Comparison of ENCODE assay signal across 22 mouse cellular contexts in the genomic region with DNA sequence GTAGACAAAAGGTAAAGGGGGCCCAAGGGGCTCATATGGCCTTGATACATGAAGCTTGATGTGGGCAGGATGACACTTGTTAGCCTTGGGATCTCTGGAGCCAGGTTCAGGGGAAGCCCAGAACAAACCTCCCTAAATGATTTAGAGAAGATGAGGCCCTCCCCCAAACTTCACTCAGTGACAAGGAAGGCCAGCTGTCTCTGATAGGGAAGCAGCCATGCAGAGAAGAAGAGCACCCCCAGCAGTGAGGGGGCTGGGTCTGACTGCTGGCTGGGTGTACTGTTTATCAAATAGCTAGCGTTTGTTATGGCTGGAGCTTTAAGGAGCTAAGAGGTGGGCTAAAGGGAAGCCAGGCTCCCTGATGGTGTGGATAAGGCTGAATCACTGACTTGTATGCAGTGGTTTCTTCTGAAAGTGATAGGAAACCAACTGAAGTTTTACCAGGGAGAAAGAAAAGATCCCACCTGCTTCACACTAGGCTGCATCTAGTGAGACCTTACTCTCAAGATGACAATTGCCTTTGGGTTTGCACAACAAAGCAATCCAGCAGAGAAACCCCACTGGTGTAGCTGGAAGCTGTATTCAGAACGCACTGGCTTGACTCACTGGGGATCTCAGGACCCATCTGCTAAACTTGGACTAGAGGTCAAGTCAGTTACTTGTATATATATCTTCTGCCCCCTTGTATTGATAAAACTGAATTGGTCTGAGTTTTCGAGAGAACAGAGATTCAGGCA.
DNase-seq lines count a peak whose midpoint lies in the region; ATAC-seq and TF ChIP-seq lines count a peak whose summit lies in the region.
"Had no signal": no experiment of that assay in that cellular context is flagged by ENCODE, and none has a peak within 500 bp of the region (broad histone marks: within the 10 kb centered on the region; RNA-seq: fewer than 3 reads in every experiment).

No protein-coding gene starts in this region.

- H3K27ac ChIP-seq in forebrain, embryonic 10.5 days, result 0 out of 2 replicates have a peak overlapping the region, but pooled peaks have one; percentile 3
- H3K27ac ChIP-seq in forebrain, embryonic 14.5 days (ENCODE audit: low read depth, low read length), result no peak overlapping the region
- peak overlapping the region; percentile 12; the same call in 1 of the 2 replicates for H3K27ac ChIP-seq in lung, embryonic 14.5 days (ENCODE audit: low read depth)
- no peak overlapping the region for H3K27ac ChIP-seq in lung, postnatal 0 days (ENCODE audit: low read length)
- no peak overlapping the region for H3K27ac ChIP-seq in CH12.LX (ENCODE audit: insufficient read depth, low read depth)
- 0 out of 2 replicates have a peak overlapping the region, but pooled peaks have one; percentile 37 for H3K27ac ChIP-seq in embryonic facial prominence, embryonic 10.5 days (replicated peaks)
- H3K27ac ChIP-seq: embryonic facial prominence, embryonic 15.5 days; hindbrain, embryonic 13.5 days; limb, embryonic 12.5 days; liver, embryonic 12.5 days; midbrain, embryonic 13.5 days; neural tube, embryonic 15.5 days had no signal

- no peaks in the 10 kb centered on the region for H3K79me2 ChIP-seq in CH12.LX (replicated peaks; ENCODE audit: control insufficient read depth, extremely low read depth, insufficient read depth, poor library complexity, severe bottlenecking)

- no peak for TF ChIP-seq CTCF in lung, embryonic 14.5 days (IDR thresholded peaks at IDR 0.05; ENCODE audit: low read depth)
- no peak for TF ChIP-seq CTCF in lung, postnatal 0 days (IDR thresholded peaks at IDR 0.05)
- TF ChIP-seq CTCF in CH12.LX (conservative IDR thresholded peaks at IDR 0.05 in 1 of 2, IDR thresholded peaks at IDR 0.05 in 1 of 2; ENCODE audit: low read depth in 2 of 2, low read length in 2 of 2), result no peak

- H3K4me2 ChIP-seq in forebrain, embryonic 14.5 days (ENCODE audit: low read length), result no peak overlapping the region
- H3K4me2 ChIP-seq in lung, embryonic 14.5 days, result no peak overlapping the region
- H3K4me2 ChIP-seq in lung, postnatal 0 days (replicated peaks; ENCODE audit: low read depth, low read length), result no peak overlapping the region
- H3K4me2 ChIP-seq in CH12.LX (ENCODE audit: insufficient read depth, low read depth, poor library complexity, severe bottlenecking), result no peak overlapping the region
- H3K4me2 ChIP-seq: embryonic facial prominence, embryonic 15.5 days; heart, embryonic 11.5 days; hindbrain, embryonic 13.5 days; limb, embryonic 12.5 days; liver, embryonic 12.5 days; midbrain, embryonic 13.5 days; neural tube, embryonic 15.5 days had no signal

- H3K27me3 ChIP-seq in forebrain, embryonic 10.5 days (ENCODE audit: poor library complexity, severe bottlenecking), result peaks cover 21% of the 10 kb centered on the region
- H3K27me3 ChIP-seq in forebrain, embryonic 14.5 days (replicated peaks; ENCODE audit: control insufficient read depth, insufficient read depth, low read length), result no peaks in the 10 kb centered on the region
- H3K27me3 ChIP-seq in lung, embryonic 14.5 days (ENCODE audit: insufficient read depth, low read length), result no peaks in the 10 kb centered on the region
- H3K27me3 ChIP-seq in lung, postnatal 0 days (replicated peaks; ENCODE audit: insufficient read depth, low read length), result no peaks in the 10 kb centered on the region
- H3K27me3 ChIP-seq in CH12.LX (replicated peaks), result no peaks in the 10 kb centered on the region
- H3K27me3 ChIP-seq in embryonic facial prominence, embryonic 10.5 days (replicated peaks; ENCODE audit: low read depth, poor library complexity, severe bottlenecking), result no peaks in the 10 kb centered on the region
- H3K27me3 ChIP-seq: embryonic facial prominence, embryonic 15.5 days; hindbrain, embryonic 13.5 days; midbrain, embryonic 13.5 days; neural tube, embryonic 15.5 days had no signal

- peaks cover 24% of the 10 kb centered on the region for H3K4me1 ChIP-seq in forebrain, embryonic 10.5 days
- 0 out of 2 replicates have a peak, but pooled peaks cover 3% of the 10 kb centered on the region for H3K4me1 ChIP-seq in forebrain, embryonic 14.5 days (ENCODE audit: control insufficient read depth, insufficient read depth, low read length)
- peaks cover 5% of the 10 kb centered on the region; the same call in 1 of the 2 replicates for H3K4me1 ChIP-seq in lung, embryonic 14.5 days (ENCODE audit: insufficient read depth)
- H3K4me1 ChIP-seq in lung, postnatal 0 days (ENCODE audit: insufficient read depth, low read depth, low read length), result no peaks in the 10 kb centered on the region
- H3K4me1 ChIP-seq in CH12.LX (ENCODE audit: control insufficient read depth in 1 of 2, insufficient read depth in 2 of 2), result peaks cover 4 to 38% of the 10 kb centered on the region in 2 experiments; a peak in 3 of 4 replicates
- peaks cover 23% of the 10 kb centered on the region for H3K4me1 ChIP-seq in embryonic facial prominence, embryonic 10.5 days
- H3K4me1 ChIP-seq: liver, embryonic 12.5 days; midbrain, embryonic 13.5 days had no signal

- DNase-seq in forebrain, embryonic 10.5 days (ENCODE audit: extremely low spot score, low spot score), result no peak
- no peak for DNase-seq in forebrain, embryonic 14.5 days (ENCODE audit: low spot score)
- DNase-seq in lung, embryonic 14.5 days, result peak; percentile 52
- no peak for DNase-seq in lung, postnatal 0 days (ENCODE audit: low spot score)
- peak; percentile 37 for DNase-seq in CH12.LX (ENCODE audit: extremely low read depth)
- no peak for DNase-seq in embryonic facial prominence, embryonic 10.5 days (ENCODE audit: low spot score)
- DNase-seq in neural tube, embryonic 10.5 days (ENCODE audit: extremely low spot score, low spot score), result no peak
- DNase-seq in cerebellum, adult 9-11 months, result no peak
- DNase-seq: adrenal gland, postnatal 10 days; cerebellum, adult 9-10 months; heart, postnatal 10 days; lung, adult 2 months; thymus, postnatal 25 days had no signal

- 0 out of 2 replicates have a peak, but pooled peaks cover 3% of the 10 kb centered on the region for H3K36me3 ChIP-seq in forebrain, embryonic 10.5 days (replicated peaks)
- no peaks in the 10 kb centered on the region; the same call in 1 of the 2 replicates for H3K36me3 ChIP-seq in forebrain, embryonic 14.5 days (ENCODE audit: control insufficient read depth, insufficient read depth, low read length)
- H3K36me3 ChIP-seq in lung, embryonic 14.5 days (ENCODE audit: insufficient read depth), result no peaks in the 10 kb centered on the region
- no peaks in the 10 kb centered on the region for H3K36me3 ChIP-seq in lung, postnatal 0 days (ENCODE audit: insufficient read depth, low read length)
- no peaks in the 10 kb centered on the region for H3K36me3 ChIP-seq in CH12.LX (replicated peaks in 1 of 2; ENCODE audit: control insufficient read depth in 1 of 2, insufficient read depth in 1 of 2, low read length in 1 of 2)
- H3K36me3 ChIP-seq in embryonic facial prominence, embryonic 10.5 days (replicated peaks), result no peaks in the 10 kb centered on the region
- H3K36me3 ChIP-seq: embryonic facial prominence, embryonic 15.5 days; hindbrain, embryonic 13.5 days; limb, embryonic 12.5 days; liver, embryonic 12.5 days; midbrain, embryonic 13.5 days; neural tube, embryonic 15.5 days had no signal

- no peak overlapping the region for H3K4me3 ChIP-seq in forebrain, embryonic 10.5 days
- no peak overlapping the region for H3K4me3 ChIP-seq in forebrain, embryonic 14.5 days (ENCODE audit: low read depth, low read length)
- H3K4me3 ChIP-seq in lung, embryonic 14.5 days (ENCODE audit: low read depth, low read length), result no peak overlapping the region
- no peak overlapping the region for H3K4me3 ChIP-seq in lung, postnatal 0 days (ENCODE audit: low read depth, low read length)
- no peak overlapping the region for H3K4me3 ChIP-seq in CH12.LX (replicated peaks in 1 of 3; ENCODE audit: low read depth in 2 of 3, low read length in 2 of 3, poor library complexity in 1 of 3)
- H3K4me3 ChIP-seq in embryonic facial prominence, embryonic 10.5 days, result no peak overlapping the region
- H3K4me3 ChIP-seq: embryonic facial prominence, embryonic 15.5 days; hindbrain, embryonic 13.5 days; limb, embryonic 12.5 days; liver, embryonic 12.5 days; midbrain, embryonic 13.5 days; neural tube, embryonic 15.5 days had no signal

- dilution Hi-C loops in CH12.LX (cut with MboI; ENCODE audit: extremely low pct_ligation_motif_present, extremely low pct_unique_long_range_greater_than_20kb, low sequenced_read_pairs), result no loop called here

- no peak for TF ChIP-seq RAD21 in CH12.LX (IDR thresholded peaks at IDR 0.05; ENCODE audit: low read depth, low read length)

- H3K9ac ChIP-seq in forebrain, embryonic 14.5 days (ENCODE audit: low read length), result no peak overlapping the region
- no peak overlapping the region for H3K9ac ChIP-seq in lung, embryonic 14.5 days
- H3K9ac ChIP-seq in lung, postnatal 0 days (replicated peaks; ENCODE audit: low read depth), result no peak overlapping the region
- no peak overlapping the region for H3K9ac ChIP-seq in CH12.LX (ENCODE audit: insufficient read depth, low read depth)
- H3K9ac ChIP-seq: embryonic facial prominence, embryonic 15.5 days; hindbrain, embryonic 13.5 days; limb, embryonic 12.5 days; liver, embryonic 12.5 days; midbrain, embryonic 13.5 days; neural tube, embryonic 15.5 days had no signal

- no peak for ATAC-seq in forebrain, embryonic 14.5 days
- ATAC-seq in lung, embryonic 14.5 days (ENCODE audit: insufficient read depth), result peak; percentile 75; the same call in 1 of the 2 replicates
- ATAC-seq in lung, postnatal 0 days, result no peak
- ATAC-seq: activated CD4-positive, CD25-positive, alpha-beta regulatory T cell, adult 4 months; inflammation-experienced regulatory T-cells, adult 6 months; liver, embryonic 12.5 days; midbrain, embryonic 13.5 days had no signal

- 54% methylated on average over 3 of the region's 3 CpGs for WGBS in forebrain, embryonic 10.5 days
- WGBS in forebrain, embryonic 14.5 days, result 59% methylated on average over 3 of the region's 3 CpGs
- 41% methylated on average over 3 of the region's 3 CpGs for WGBS in lung, embryonic 14.5 days
- WGBS in lung, postnatal 0 days, result 53% methylated on average over 3 of the region's 3 CpGs
- WGBS in embryonic facial prominence, embryonic 10.5 days, result 42% methylated on average over 3 of the region's 3 CpGs

- H3K9me3 ChIP-seq in forebrain, embryonic 10.5 days, result no peaks in the 10 kb centered on the region
- no peaks in the 10 kb centered on the region for H3K9me3 ChIP-seq in forebrain, embryonic 14.5 days (replicated peaks; ENCODE audit: control insufficient read depth, low read length)
- H3K9me3 ChIP-seq in lung, embryonic 14.5 days (ENCODE audit: low read depth, low read length), result no peaks in the 10 kb centered on the region
- H3K9me3 ChIP-seq in lung, postnatal 0 days (ENCODE audit: low read length), result no peaks in the 10 kb centered on the region
- H3K9me3 ChIP-seq in CH12.LX (replicated peaks; ENCODE audit: low read length), result no peaks in the 10 kb centered on the region
- no peaks in the 10 kb centered on the region for H3K9me3 ChIP-seq in embryonic facial prominence, embryonic 10.5 days
- H3K9me3 ChIP-seq: embryonic facial prominence, embryonic 15.5 days; hindbrain, embryonic 13.5 days; limb, embryonic 12.5 days; liver, embryonic 12.5 days; midbrain, embryonic 13.5 days; neural tube, embryonic 15.5 days had no signal

- TF ChIP-seq EP300 in lung, postnatal 0 days (IDR thresholded peaks at IDR 0.05), result no peak
- no peak for TF ChIP-seq EP300 in CH12.LX (IDR thresholded peaks at IDR 0.05; ENCODE audit: low read length)

- in situ Hi-C loops in CH12.LX (cut with MboI; ENCODE audit: low pct_ligation_motif_present, low pct_unique_long_range_greater_than_20kb, low sequenced_read_pairs), result loop anchor here (25.0 kb wide), 1 partner anchor 199 kb away; no protein-coding TSS in a partner anchor

- TF ChIP-seq POLR2A in CH12.LX (IDR thresholded peaks at IDR 0.05; ENCODE audit: low read depth, low read length), result no peak

Comparison
In these comparisons a context has a peak if more than half of its experiments do, and no peak if none do; other contexts are left out.
1. DNase-seq: peak in lung, embryonic 14.5 days (single experiment) and CH12.LX (single experiment); none in forebrain, embryonic 10.5 days (single experiment), forebrain, embryonic 14.5 days (single experiment), lung, postnatal 0 days (single experiment), embryonic facial prominence, embryonic 10.5 days (single experiment), neural tube, embryonic 10.5 days (single experiment) and cerebellum, adult 9-11 months (single experiment).
2. H3K27ac ChIP-seq: peak in forebrain, embryonic 10.5 days (single experiment), lung, embryonic 14.5 days (single experiment) and embryonic facial prominence, embryonic 10.5 days (single experiment); none in forebrain, embryonic 14.5 days (single experiment), lung, postnatal 0 days (single experiment) and CH12.LX (single experiment).